Mouse (Mus musculus) E14TG2a.4 (cell line): ENCODE data around the gene Mcoln2.

Experiments used
- CTCF ChIP-seq: conservative IDR thresholded peaks from 2 replicates; pipeline ENCODE4 v1.5.1; 2014; ENCODE audit warnings: low read length
- NANOG ChIP-seq: IDR thresholded peaks from 2 replicates; pipeline ENCODE4 v1.6.1; 2014; ENCODE audit warnings: borderline replicate concordance, low read length, mixed read lengths
- POU5F1 ChIP-seq: IDR thresholded peaks from 2 replicates; pipeline ENCODE4 v1.6.1; 2014; ENCODE audit warnings: low read length, borderline replicate concordance

- TF ChIP-seq CTCF (no peak), POU5F1 (no peak), NANOG (no peak)
Observed at GRCm38 (mm10) chr3:146206635-146207034, 57.0 kb downstream of the Mcoln2 start.
